ENCODE assay signal across 1 mouse cellular context in the genomic region with DNA sequence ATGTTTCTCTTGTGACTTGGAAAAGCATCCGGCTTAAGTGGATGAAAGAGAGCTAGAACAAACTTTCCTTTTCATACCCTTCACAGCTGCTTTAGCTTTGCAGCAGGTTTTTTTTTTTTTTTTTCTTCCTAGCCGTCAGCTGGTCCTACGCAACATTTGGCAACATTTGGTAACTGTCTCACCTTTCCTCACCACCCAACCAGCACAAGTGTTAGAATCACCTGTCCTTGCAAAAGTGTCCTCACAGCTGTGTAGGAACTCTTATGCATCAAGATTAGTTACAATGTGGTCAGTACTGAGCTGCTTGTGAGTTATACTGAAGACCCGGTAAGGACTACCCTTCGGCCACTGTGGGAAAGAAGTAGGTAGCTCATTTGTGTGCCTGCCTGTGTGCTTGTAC.
A peak's percentile ranks its signal among the peaks of the same experiment; 100 is the strongest.
TF ChIP-seq lines count a peak whose summit lies in the region.

No protein-coding gene starts in this region.

TF ChIP-seq in myocyte, 11 proteins besides CTCF, POLR2A, EP300 and RAD21 (continued from another document):
- TF ChIP-seq MYOG (IDR thresholded peaks at IDR 0.05; ENCODE audit: control insufficient read depth in 1 of 3, insufficient read depth in 1 of 3, insufficient read length in 2 of 3, low read depth in 2 of 3) (peak; percentile 5 to 77 (median 50)), SRF (IDR thresholded peaks at IDR 0.05; ENCODE audit: control insufficient read depth, insufficient read length, low read depth) (no peak), POLR2AphosphoS2 (IDR thresholded peaks at IDR 0.05; ENCODE audit: insufficient read length, low read depth) (no peak), TCF3 (IDR thresholded peaks at IDR 0.05; ENCODE audit: insufficient read length, low read depth) (peak; percentile 80), E2F4 (IDR thresholded peaks at IDR 0.05; ENCODE audit: insufficient read depth) (no peak), USF1 (IDR thresholded peaks at IDR 0.05; ENCODE audit: low read depth) (no peak), CEBPB (IDR thresholded peaks at IDR 0.05; ENCODE audit: insufficient read depth, poor library complexity, severe bottlenecking) (peak; percentile 8; the same call in 1 of the 2 replicates)
